Mouse (Mus musculus): ENCODE data around the gene Rnf222.

GRCm38 (mm10) chr11:68904375-68905137 is 16.2 kb downstream of the Rnf222 start:
- TF ChIP-seq POLR2A (IDR thresholded peaks at IDR 0.05; ENCODE audit: extremely low read depth, insufficient read depth, low read length) (no peak), CTCF (IDR thresholded peaks at IDR 0.05; ENCODE audit: low read depth, low read length) (peak; percentile 4; the same call in 1 of the 2 replicates)

Data from liver, adult 2 months (tissue).